Mouse (Mus musculus) CH12.LX (cell line): ENCODE data around the gene Tmem169. TPM values are rescaled to one million over a fixed set of nuclear protein-coding genes. Genes with fewer than 3 reads are reported as not detected.

Experiments used
- DNase-seq: peaks from one replicate; pipeline ENCODE4 v3.0.0-alpha.2; 2013; ENCODE audit errors: extremely low read depth
- H3K27ac ChIP-seq: 2 replicates; pipeline ENCODE4 v1.5.1; 2012; ENCODE audit warnings: low read depth, mild to moderate bottlenecking, control low read depth, moderate library complexity; ENCODE audit not compliant: insufficient read depth
- H3K27me3 ChIP-seq: replicated peaks from 2 replicates; pipeline ENCODE3; 2012; ENCODE audit warnings: inconsistent platforms
- H3K36me3 ChIP-seq, 2 experiments: replicated peaks in 1 of 2; 2 replicates each; pipeline versions ENCODE3 to v1.6.1; 2012; ENCODE audit warnings: inconsistent platforms in 1 of 2, low read length in 1 of 2, mild to moderate bottlenecking in 1 of 2, mixed read lengths in 1 of 2, moderate library complexity in 1 of 2; ENCODE audit not compliant: control insufficient read depth in 1 of 2, insufficient read depth in 1 of 2
- H3K4me1 ChIP-seq, 2 experiments: 2 replicates each; pipeline ENCODE4 v1.6.1; 2012; ENCODE audit warnings: inconsistent platforms in 1 of 2, moderate library complexity in 1 of 2; ENCODE audit not compliant: insufficient read depth in 2 of 2, control insufficient read depth in 1 of 2
- H3K4me2 ChIP-seq: 2 replicates; pipeline ENCODE4 v1.6.1; 2012; ENCODE audit warnings: low read depth, mild to moderate bottlenecking, control low read depth; ENCODE audit not compliant: poor library complexity, insufficient read depth, severe bottlenecking
- H3K4me3 ChIP-seq, 3 experiments: fragments of 150-350 bp in 1 of 3; sonication (generic) in 1 of 3; replicated peaks in 1 of 3; 2 replicates each; pipeline versions ENCODE3 to v1.5.1; 2011 to 2012; ENCODE audit warnings: low read depth in 2 of 3, low read length in 2 of 3, mild to moderate bottlenecking in 2 of 3, moderate library complexity in 2 of 3, control low read depth in 1 of 3, improper control_type of control experiment in 1 of 3, inconsistent platforms in 1 of 3, mixed read lengths in 1 of 3; ENCODE audit not compliant: poor library complexity in 1 of 3
- H3K79me2 ChIP-seq: replicated peaks from 2 replicates; pipeline ENCODE4 v1.6.1; 2012; ENCODE audit warnings: mild to moderate bottlenecking, moderate library complexity; ENCODE audit not compliant: control insufficient read depth, poor library complexity, insufficient read depth, severe bottlenecking; ENCODE audit errors: extremely low read depth
- H3K9ac ChIP-seq: 2 replicates; pipeline ENCODE4 v1.6.1; 2012; ENCODE audit warnings: low read depth, mild to moderate bottlenecking, control low read depth, moderate library complexity; ENCODE audit not compliant: insufficient read depth
- H3K9me3 ChIP-seq: replicated peaks from 2 replicates; pipeline ENCODE3; 2012; ENCODE audit warnings: low read length, inconsistent platforms, mixed read lengths
- BHLHE40 ChIP-seq: IDR thresholded peaks from 2 replicates; pipeline ENCODE4 v1.6.1; 2011; ENCODE audit warnings: mild to moderate bottlenecking, low read depth, low read length, improper control_type of control experiment
- CHD1 ChIP-seq: IDR thresholded peaks from 2 replicates; pipeline ENCODE4 v1.6.1; 2012; ENCODE audit warnings: low read depth, low read length, improper control_type of control experiment, inconsistent platforms
- CTCF ChIP-seq, 2 experiments: IDR thresholded peaks in 1 of 2; conservative IDR thresholded peaks in 1 of 2; 2 replicates each; pipeline ENCODE4 v1.5.1; 2011 to 2012; ENCODE audit warnings: low read depth in 2 of 2, low read length in 2 of 2, improper control_type of control experiment in 1 of 2, inconsistent platforms in 1 of 2, mild to moderate bottlenecking in 1 of 2, moderate library complexity in 1 of 2
- EP300 ChIP-seq: IDR thresholded peaks from 2 replicates; pipeline ENCODE4 v1.6.1; 2011; ENCODE audit warnings: low read length, improper control_type of control experiment
- ETS1 ChIP-seq: conservative IDR thresholded peaks from 2 replicates; pipeline ENCODE4 v1.6.1; 2012; ENCODE audit warnings: low read depth, mild to moderate bottlenecking, inconsistent platforms, low read length, improper control_type of control experiment, moderate library complexity
- KAT2A ChIP-seq: IDR thresholded peaks from 2 replicates; pipeline ENCODE4 v1.6.1; 2012; ENCODE audit warnings: low read length, improper control_type of control experiment, inconsistent platforms; ENCODE audit not compliant: insufficient replicate concordance
- MAFK ChIP-seq: IDR thresholded peaks from 2 replicates; pipeline ENCODE4 v1.6.1; 2011; ENCODE audit warnings: low read length, improper control_type of control experiment; ENCODE audit not compliant: insufficient replicate concordance
- MAX ChIP-seq: IDR thresholded peaks from 2 replicates; pipeline ENCODE4 v1.6.1; 2011; ENCODE audit warnings: low read length, improper control_type of control experiment
- MEF2A ChIP-seq: IDR thresholded peaks from 2 replicates; pipeline ENCODE4 v1.6.1; 2014; ENCODE audit warnings: low read depth, mild to moderate bottlenecking, inconsistent platforms, low read length, improper control_type of control experiment, borderline replicate concordance
- MXI1 ChIP-seq: IDR thresholded peaks from 2 replicates; pipeline ENCODE4 v1.6.1; 2011; ENCODE audit warnings: mild to moderate bottlenecking, low read depth, low read length, improper control_type of control experiment
- MYC ChIP-seq: IDR thresholded peaks from 2 replicates; pipeline ENCODE4 v1.6.1; 2011; ENCODE audit warnings: low read depth, mild to moderate bottlenecking, improper control_type of control experiment, low read length
- NELFE ChIP-seq: IDR thresholded peaks from 2 replicates; pipeline ENCODE4 v1.6.1; 2011; ENCODE audit warnings: low read depth, low read length, improper control_type of control experiment
- PAX5 ChIP-seq: IDR thresholded peaks from 2 replicates; pipeline ENCODE4 v1.6.1; 2012; ENCODE audit warnings: low read length, inconsistent platforms, mixed read lengths
- POLR2A ChIP-seq: IDR thresholded peaks from 2 replicates; pipeline ENCODE4 v1.6.1; 2011; ENCODE audit warnings: low read depth, mild to moderate bottlenecking, improper control_type of control experiment, low read length
- RCOR1 ChIP-seq: conservative IDR thresholded peaks from 2 replicates; pipeline ENCODE4 v1.6.1; 2012; ENCODE audit warnings: low read depth, mild to moderate bottlenecking, inconsistent platforms, low read length, improper control_type of control experiment
- TCF12 ChIP-seq: IDR thresholded peaks from 2 replicates; pipeline ENCODE4 v1.6.1; 2014; ENCODE audit warnings: low read depth, mild to moderate bottlenecking, inconsistent platforms, low read length, improper control_type of control experiment
- ZC3H11A ChIP-seq: IDR thresholded peaks from 2 replicates; pipeline ENCODE4 v1.6.1; 2012; ENCODE audit warnings: low read depth, mild to moderate bottlenecking, inconsistent platforms, low read length, improper control_type of control experiment
- ZKSCAN1 ChIP-seq: IDR thresholded peaks from 2 replicates; pipeline ENCODE4 v1.6.1; 2012; ENCODE audit warnings: low read depth, inconsistent platforms, low read length, improper control_type of control experiment, borderline replicate concordance
- ZMIZ1 ChIP-seq: IDR thresholded peaks from 2 replicates; pipeline ENCODE4 v1.6.1; 2012; ENCODE audit warnings: low read depth, mild to moderate bottlenecking, inconsistent platforms, low read length, improper control_type of control experiment
- ZNF384 ChIP-seq: IDR thresholded peaks from 2 replicates; pipeline ENCODE4 v1.6.1; 2012; ENCODE audit warnings: low read depth, low read length, improper control_type of control experiment, inconsistent platforms
- dilution Hi-C: fragments of 300-500 bp; cut with MboI; formaldehyde crosslinking; loops from 2 replicates; pipeline ENCODE4 v1.14.3; 2020; ENCODE audit warnings: low sequenced_read_pairs; ENCODE audit not compliant: extremely low pct_unique_long_range_greater_than_20kb, extremely low pct_ligation_motif_present
- in situ Hi-C: fragments of 300-500 bp; cut with MboI; formaldehyde crosslinking; loops from 3 replicates; pipeline ENCODE4 v1.14.3; 2019; ENCODE audit warnings: low sequenced_read_pairs, low pct_ligation_motif_present, low pct_unique_long_range_greater_than_20kb, mixed read lengths
- polyA plus RNA-seq: library from polyadenylated mRNA; unstranded; fragments of >175 nt; gene quantifications from 2 replicates; pipeline ENCODE4 v1.2.1, GENCODE M21; 2012; ENCODE audit warnings: low read depth; ENCODE audit not compliant: insufficient read length
- total RNA-seq, 2 experiments: library from RNA; depleted of rRNA; stranded (reverse); fragments of 300-350 nt in 1 of 2; fragments of >200 nt in 1 of 2; gene quantifications; 2 replicates each; pipeline ENCODE4 v1.2.3; 2012 to 2014

The Tmem169 gene
- total and polyA plus RNA-seq, 3 experiments: 0.17 to 0.26 TPM; not detected in 1

- Histone ChIP-seq H3K79me2 (no peaks in the 10 kb centered on the region), H3K4me1 (peaks cover 0 to 26% of the 10 kb centered on the region in 2 experiments; a peak in 2 of 4 replicates), H3K36me3 (peaks cover 0 to 24% of the 10 kb centered on the region in 2 experiments), H3K27ac (peak overlapping the region; percentile 81), H3K9me3 (no peaks in the 10 kb centered on the region), H3K9ac (peak overlapping the region; percentile 28; the same call in 1 of the 2 replicates), H3K27me3 (no peaks in the 10 kb centered on the region), H3K4me2 (peak overlapping the region; percentile 34), H3K4me3 (no peak overlapping the region)
- peak; percentile 49; the same call in 1 of the 2 replicates for TF ChIP-seq MXI1
- no peak for TF ChIP-seq ZMIZ1
- peak; percentile 22; the same call in 1 of the 2 replicates for TF ChIP-seq MAX
- TF ChIP-seq PAX5: no peak
- TF ChIP-seq CHD1: no peak
- no peak for TF ChIP-seq ZKSCAN1
- TF ChIP-seq NELFE: no peak
- no peak for TF ChIP-seq TCF12
- no peak; the same call in 1 of the 2 replicates for TF ChIP-seq MEF2A
- no peak; the same call in 1 of the 2 replicates for TF ChIP-seq MAFK
- TF ChIP-seq ETS1: no peak
- TF ChIP-seq ZNF384: no peak
- TF ChIP-seq CTCF (conservative IDR thresholded peaks at IDR 0.05 in 1 of 2, IDR thresholded peaks at IDR 0.05 in 1 of 2; ENCODE audit: low read depth in 2 of 2, low read length in 2 of 2): no peak
- no peak for TF ChIP-seq BHLHE40
- TF ChIP-seq RCOR1: no peak
- no peak for TF ChIP-seq ZC3H11A
- dilution Hi-C loops: no loop called here
- in situ Hi-C loops: no loop called here
- DNase-seq: no peak
Observed at GRCm38 (mm10) chr1:72255854-72256175, 28.4 kb upstream of the Tmem169 start.

- no peak for DNase-seq
- Histone ChIP-seq H3K36me3 (peaks cover 5 to 30% of the 10 kb centered on the region in 2 experiments), H3K4me1 (peaks cover 0 to 26% of the 10 kb centered on the region in 2 experiments; a peak in 2 of 4 replicates), H3K27ac (0 out of 2 replicates have a peak overlapping the region, but pooled peaks have one; percentile 24), H3K9me3 (no peaks in the 10 kb centered on the region), H3K79me2 (no peaks in the 10 kb centered on the region), H3K4me2 (peak overlapping the region; percentile 34), H3K9ac (no peak overlapping the region), H3K4me3 (no peak overlapping the region), H3K27me3 (no peaks in the 10 kb centered on the region)
- in situ Hi-C loops: no loop called here
- dilution Hi-C loops: no loop called here
- TF ChIP-seq POLR2A (no peak), MYC (no peak), RCOR1 (no peak), ETS1 (no peak), BHLHE40 (no peak), TCF12 (no peak), EP300 (no peak), KAT2A (no peak)
Observed at GRCm38 (mm10) chr1:72256381-72257256, 27.6 kb upstream of the Tmem169 start.
